Mouse (Mus musculus): ENCODE data around the gene Slc45a1. TPM values are rescaled to one million over a fixed set of nuclear protein-coding genes. Genes with fewer than 3 reads are reported as not detected.

Slc45a1 gene
- polyA plus RNA-seq, 1 experiment = not detected

DNA sequence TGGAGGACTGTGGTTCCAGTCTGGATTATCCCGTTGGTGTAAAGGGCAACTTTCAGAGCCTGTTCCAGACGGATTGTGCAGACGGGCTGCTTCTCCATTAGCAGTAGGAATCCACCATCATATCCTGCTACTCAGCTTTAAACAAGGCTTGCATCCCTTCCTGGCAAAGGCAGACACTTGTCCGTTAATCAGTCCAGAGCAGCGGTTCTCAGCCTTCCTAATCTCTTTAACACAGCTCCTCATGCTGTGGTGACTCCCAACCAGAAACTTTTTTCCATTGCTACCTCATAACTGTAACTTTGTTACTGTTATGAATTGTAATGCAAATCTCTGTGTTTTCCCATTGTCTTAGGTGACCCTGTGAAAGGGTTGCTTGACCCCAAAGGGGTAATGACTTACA, 2.6 kb downstream of the Slc45a1 start:
- TF ChIP-seq CTCF (IDR thresholded peaks at IDR 0.05; ENCODE audit: control insufficient read depth, insufficient read depth, low read length) = no peak
- no peak for TF ChIP-seq POLR2A (IDR thresholded peaks at IDR 0.05; ENCODE audit: borderline replicate concordance, control insufficient read depth, low read depth, low read length)
- H3K4me3 ChIP-seq (replicated peaks; ENCODE audit: control insufficient read depth, low read depth, low read length) = no peak overlapping the region
- H3K4me1 ChIP-seq (ENCODE audit: control insufficient read depth, insufficient read depth, low read length) = peaks cover 2% of the 10 kb centered on the region; the same call in 1 of the 2 replicates
- no peak overlapping the region for H3K27ac ChIP-seq (ENCODE audit: control insufficient read depth, insufficient read depth, low read depth, low read length, poor library complexity)
- WGBS = 65% methylated on average over 5 of the region's 5 CpGs

DNA sequence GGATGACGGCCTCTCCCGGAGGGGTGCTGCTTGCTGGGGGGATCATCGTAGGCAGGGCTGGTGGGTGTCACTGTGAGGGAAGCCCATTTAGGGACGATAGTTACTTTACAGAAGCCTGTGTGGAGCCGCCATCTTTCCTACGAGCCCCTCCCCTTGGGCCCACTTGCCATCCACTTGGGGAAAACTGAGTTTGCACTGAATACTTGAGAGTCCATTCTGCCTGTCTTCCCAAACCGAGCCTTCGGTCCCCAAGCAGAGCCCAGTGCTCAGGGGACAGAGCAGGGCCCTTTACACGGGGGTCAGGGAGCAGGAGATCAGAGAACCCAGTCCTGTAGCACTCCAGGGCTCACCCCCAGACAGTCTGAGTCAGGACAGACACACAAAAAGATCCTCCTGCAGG, 7.7 kb downstream of the Slc45a1 start:
- TF ChIP-seq CTCF (IDR thresholded peaks at IDR 0.05; ENCODE audit: control insufficient read depth, insufficient read depth, low read length) (no peak), POLR2A (IDR thresholded peaks at IDR 0.05; ENCODE audit: borderline replicate concordance, control insufficient read depth, low read depth, low read length) (no peak)
- WGBS = 88% methylated on average over 9 of the region's 9 CpGs
- H3K4me3 ChIP-seq (replicated peaks; ENCODE audit: control insufficient read depth, low read depth, low read length) = no peak overlapping the region
- H3K4me1 ChIP-seq (ENCODE audit: control insufficient read depth, insufficient read depth, low read length) = no peaks in the 10 kb centered on the region
- no peak overlapping the region for H3K27ac ChIP-seq (ENCODE audit: control insufficient read depth, insufficient read depth, low read depth, low read length, poor library complexity)

DNA sequence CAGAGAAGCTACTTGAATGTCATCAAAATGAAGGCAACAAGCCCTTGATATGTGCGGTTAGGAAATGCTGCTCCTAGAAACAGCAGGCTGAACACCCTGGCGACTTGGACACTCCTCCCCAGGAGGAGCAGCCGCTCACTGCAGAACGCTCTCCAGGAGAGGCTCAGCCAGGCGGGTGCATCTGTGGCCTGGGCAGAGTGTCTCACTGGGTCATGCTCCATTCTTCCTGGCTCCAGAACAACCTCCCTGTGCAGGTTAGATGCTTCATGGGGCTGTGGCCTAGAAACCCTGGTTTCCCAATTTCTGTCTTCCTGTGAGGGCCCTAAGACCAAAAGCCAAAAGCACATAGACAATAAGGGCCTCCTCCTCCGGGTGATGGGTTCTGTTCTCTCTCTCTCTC, 15.3 kb downstream of the Slc45a1 start:
- Histone ChIP-seq H3K27ac (ENCODE audit: control insufficient read depth, insufficient read depth, low read depth, low read length, poor library complexity) (no peak overlapping the region), H3K4me1 (ENCODE audit: control insufficient read depth, insufficient read depth, low read length) (no peaks in the 10 kb centered on the region), H3K4me3 (replicated peaks; ENCODE audit: control insufficient read depth, low read depth, low read length) (no peak overlapping the region)
- 83% methylated on average over 6 of the region's 6 CpGs for WGBS
- TF ChIP-seq POLR2A (IDR thresholded peaks at IDR 0.05; ENCODE audit: borderline replicate concordance, control insufficient read depth, low read depth, low read length) (no peak), CTCF (IDR thresholded peaks at IDR 0.05; ENCODE audit: control insufficient read depth, insufficient read depth, low read length) (no peak)

DNA sequence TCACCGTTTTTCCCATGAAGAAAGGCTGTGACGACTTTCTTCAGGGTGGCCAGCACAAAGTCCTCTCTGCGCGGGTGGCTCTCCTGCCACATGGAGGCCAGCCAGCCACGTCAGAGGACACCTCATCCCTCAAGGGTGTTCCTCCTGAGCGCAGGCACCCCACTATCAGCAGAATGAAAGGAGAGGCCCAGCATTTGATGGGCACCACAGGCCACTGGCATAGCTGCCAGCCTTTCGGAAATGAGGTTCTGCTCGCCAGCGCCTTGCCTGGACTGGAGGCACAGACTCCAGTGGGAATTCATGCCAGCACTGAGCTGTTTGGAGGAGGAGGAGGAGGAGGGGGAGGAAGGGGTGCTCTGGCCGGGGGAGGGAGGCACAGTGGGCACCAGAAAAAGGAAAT, 16.4 kb downstream of the Slc45a1 start:
- 79% methylated on average over 10 of the region's 10 CpGs for WGBS
- H3K4me1 ChIP-seq (ENCODE audit: control insufficient read depth, insufficient read depth, low read length) = no peaks in the 10 kb centered on the region
- no peak overlapping the region for H3K4me3 ChIP-seq (replicated peaks; ENCODE audit: control insufficient read depth, low read depth, low read length)
- TF ChIP-seq POLR2A (IDR thresholded peaks at IDR 0.05; ENCODE audit: borderline replicate concordance, control insufficient read depth, low read depth, low read length) (no peak), CTCF (IDR thresholded peaks at IDR 0.05; ENCODE audit: control insufficient read depth, insufficient read depth, low read length) (no peak)
- H3K27ac ChIP-seq (ENCODE audit: control insufficient read depth, insufficient read depth, low read depth, low read length, poor library complexity) = no peak overlapping the region

DNA sequence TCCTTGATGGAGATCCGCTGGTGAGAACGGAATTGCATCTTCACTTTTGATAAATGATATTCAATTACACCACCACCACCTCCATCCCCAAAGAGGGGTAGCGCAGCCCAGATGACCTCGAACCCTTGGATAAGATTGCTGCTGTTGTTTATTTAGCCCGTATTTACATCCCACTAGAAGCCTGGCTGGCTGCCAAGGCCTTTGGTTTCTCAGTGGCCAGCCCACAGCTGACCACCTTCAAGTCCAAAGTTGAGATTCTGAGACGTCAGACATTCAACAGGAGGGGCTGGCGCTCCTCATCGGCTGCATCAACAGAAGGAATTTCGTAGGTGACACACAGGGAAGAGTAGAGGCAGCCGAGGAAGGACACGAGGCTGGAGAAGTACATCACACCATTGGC, 22.7 kb downstream of the Slc45a1 start:
- Histone ChIP-seq H3K4me3 (replicated peaks; ENCODE audit: control insufficient read depth, low read depth, low read length) (no peak overlapping the region), H3K27ac (ENCODE audit: control insufficient read depth, insufficient read depth, low read depth, low read length, poor library complexity) (no peak overlapping the region), H3K4me1 (ENCODE audit: control insufficient read depth, insufficient read depth, low read length) (no peaks in the 10 kb centered on the region)
- TF ChIP-seq POLR2A (IDR thresholded peaks at IDR 0.05; ENCODE audit: borderline replicate concordance, control insufficient read depth, low read depth, low read length) (no peak), CTCF (IDR thresholded peaks at IDR 0.05; ENCODE audit: control insufficient read depth, insufficient read depth, low read length) (no peak)
- WGBS = 86% methylated on average over 11 of the region's 11 CpGs

DNA sequence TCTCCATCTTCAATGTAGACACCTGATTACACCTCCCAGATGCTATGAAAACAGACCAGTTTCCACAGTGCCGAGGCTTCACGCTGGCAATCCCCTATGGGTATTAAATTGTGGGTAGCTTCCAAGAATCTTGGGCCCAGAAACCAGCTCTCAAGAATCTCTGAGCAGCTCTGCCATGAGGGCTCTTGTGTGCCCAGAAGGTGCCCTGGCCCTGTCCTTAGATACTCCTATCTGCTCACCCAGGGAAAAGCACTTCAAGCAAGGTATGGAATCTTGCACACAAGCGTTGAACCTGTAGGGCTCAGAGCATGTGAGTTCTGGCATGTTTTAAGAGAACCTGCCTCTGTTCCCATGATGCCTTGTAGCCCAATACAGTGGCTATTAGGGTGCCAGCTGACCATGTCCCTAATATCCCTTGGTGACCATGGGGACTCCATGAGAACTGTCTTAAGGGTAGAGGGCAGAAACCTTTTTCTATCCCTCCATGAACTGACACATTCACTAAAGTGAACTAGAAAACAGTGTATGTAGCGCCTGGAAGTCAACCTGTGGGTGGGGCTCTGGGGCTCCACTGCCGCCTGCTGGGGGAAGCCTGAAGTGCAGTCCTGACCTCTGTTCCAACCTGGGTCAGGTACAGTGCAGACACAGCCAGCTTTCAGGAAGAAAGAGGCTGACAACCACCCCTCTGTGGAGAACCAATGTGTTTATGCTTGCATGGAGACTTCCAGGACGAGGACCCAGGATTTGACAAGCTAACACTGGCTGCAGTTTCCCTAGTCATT, 25.8 kb downstream of the Slc45a1 start:
- no peak overlapping the region for H3K4me3 ChIP-seq (replicated peaks; ENCODE audit: control insufficient read depth, low read depth, low read length)
- no peak overlapping the region for H3K27ac ChIP-seq (ENCODE audit: control insufficient read depth, insufficient read depth, low read depth, low read length, poor library complexity)
- H3K4me1 ChIP-seq (ENCODE audit: control insufficient read depth, insufficient read depth, low read length) = no peaks in the 10 kb centered on the region
- TF ChIP-seq POLR2A (IDR thresholded peaks at IDR 0.05; ENCODE audit: borderline replicate concordance, control insufficient read depth, low read depth, low read length) = no peak
- TF ChIP-seq CTCF (IDR thresholded peaks at IDR 0.05; ENCODE audit: control insufficient read depth, insufficient read depth, low read length) = peak; percentile 91
- WGBS = 37% methylated on average over 6 of the region's 6 CpGs

DNA sequence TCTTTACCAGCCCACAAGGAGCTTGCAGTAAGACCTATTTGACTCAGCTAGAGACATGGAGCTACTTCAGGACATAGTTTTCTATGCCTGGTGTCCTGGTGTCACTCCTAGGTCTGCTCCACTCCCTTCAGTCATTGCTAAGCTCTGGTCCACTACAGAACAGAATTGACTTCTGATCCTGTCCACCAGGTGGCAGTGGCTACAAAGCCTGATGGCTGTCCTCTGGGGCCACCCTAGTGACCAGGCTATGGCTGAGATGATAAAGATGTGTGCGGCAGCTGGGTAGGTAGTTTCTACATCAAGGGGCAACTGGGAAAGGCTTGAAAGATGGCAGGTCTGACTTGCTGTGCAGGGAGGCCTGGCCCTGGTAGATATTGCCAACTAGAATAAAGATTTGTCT, 26.5 kb downstream of the Slc45a1 start:
- TF ChIP-seq POLR2A (IDR thresholded peaks at IDR 0.05; ENCODE audit: borderline replicate concordance, control insufficient read depth, low read depth, low read length) (no peak), CTCF (IDR thresholded peaks at IDR 0.05; ENCODE audit: control insufficient read depth, insufficient read depth, low read length) (peak; percentile 75)
- H3K27ac ChIP-seq (ENCODE audit: control insufficient read depth, insufficient read depth, low read depth, low read length, poor library complexity) = no peak overlapping the region
- H3K4me1 ChIP-seq (ENCODE audit: control insufficient read depth, insufficient read depth, low read length) = no peaks in the 10 kb centered on the region
- WGBS = 53% methylated on average over 1 of the region's 1 CpGs
- H3K4me3 ChIP-seq (replicated peaks; ENCODE audit: control insufficient read depth, low read depth, low read length) = no peak overlapping the region

DNA sequence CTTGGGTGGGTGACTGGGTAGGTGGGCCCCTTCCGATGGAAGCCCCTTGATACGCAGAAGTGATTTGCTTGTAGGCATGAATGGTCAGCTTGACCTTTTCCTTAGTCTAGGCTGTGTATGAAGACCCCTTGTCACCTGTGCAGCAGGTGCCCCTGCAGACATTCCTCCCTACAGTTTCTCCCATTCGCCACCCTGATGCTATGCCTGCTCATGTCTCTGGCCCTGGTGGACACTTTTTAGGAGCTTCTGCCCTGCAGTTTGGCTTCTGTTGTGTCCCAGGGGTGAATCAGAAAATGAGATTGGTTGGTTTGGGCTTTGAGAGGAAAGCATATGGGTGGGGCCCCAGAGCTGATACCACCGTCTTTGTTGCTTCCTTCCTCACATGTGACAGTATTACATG, 27.0 kb downstream of the Slc45a1 start:
- TF ChIP-seq CTCF (IDR thresholded peaks at IDR 0.05; ENCODE audit: control insufficient read depth, insufficient read depth, low read length) (no peak), POLR2A (IDR thresholded peaks at IDR 0.05; ENCODE audit: borderline replicate concordance, control insufficient read depth, low read depth, low read length) (no peak)
- Histone ChIP-seq H3K27ac (ENCODE audit: control insufficient read depth, insufficient read depth, low read depth, low read length, poor library complexity) (no peak overlapping the region), H3K4me3 (replicated peaks; ENCODE audit: control insufficient read depth, low read depth, low read length) (no peak overlapping the region), H3K4me1 (ENCODE audit: control insufficient read depth, insufficient read depth, low read length) (no peaks in the 10 kb centered on the region)
- WGBS = 64% methylated on average over 4 of the region's 4 CpGs
